Mouse (Mus musculus) brain, embryonic 18.5 days (tissue): ENCODE data around the gene Raet1e.
"Not testable (repeated sequence)": the region's sequence is repeated elsewhere in the genome, so short reads cannot be mapped to it uniquely, and the experiment has no call there.

Source experiments
- DNase-seq: peaks from one replicate; pipeline ENCODE4 v3.0.0-alpha.2; 2012; ENCODE audit warnings: low read depth, low spot score

The Raet1e gene

GRCm38 (mm10) chr10:22273684-22274305, 115.4 kb downstream of the Raet1e start:
- DNase-seq, result no peak

- DNase-seq, result no peak
These were observed 116.2 kb downstream of the Raet1e start for GRCm38 (mm10) chr10:22274445-22275057.

GRCm38 (mm10) chr10:22278468-22278867, 120.1 kb downstream of the Raet1e start:
- not testable (repeated sequence) for DNase-seq

GRCm38 (mm10) chr10:22282816-22283215, 124.4 kb downstream of the Raet1e start:
- DNase-seq, result no peak

- DNase-seq, result no peak
These were observed 137.3 kb downstream of the Raet1e start for GRCm38 (mm10) chr10:22295676-22296075.

GRCm38 (mm10) chr10:22297033-22297762, 138.8 kb downstream of the Raet1e start:
- DNase-seq, result no peak

GRCm38 (mm10) chr10:22297766-22298461, 139.5 kb downstream of the Raet1e start:
- DNase-seq, result no peak

- DNase-seq, result no peak
These were observed 141.0 kb downstream of the Raet1e start for GRCm38 (mm10) chr10:22299324-22299723.

- DNase-seq, result no peak
These were observed 143.3 kb downstream of the Raet1e start for GRCm38 (mm10) chr10:22301641-22302040.

GRCm38 (mm10) chr10:22302344-22303057, 144.1 kb downstream of the Raet1e start:
- no peak for DNase-seq

- DNase-seq, result no peak
These were observed 145.4 kb downstream of the Raet1e start for GRCm38 (mm10) chr10:22303736-22304135.

GRCm38 (mm10) chr10:22305801-22306200, 147.4 kb downstream of the Raet1e start:
- no peak for DNase-seq

- no peak for DNase-seq
These were observed 148.1 kb downstream of the Raet1e start for GRCm38 (mm10) chr10:22306452-22306851.

GRCm38 (mm10) chr10:22308221-22308620, 149.9 kb downstream of the Raet1e start:
- no peak for DNase-seq

- no peak for DNase-seq
These were observed 164.5 kb downstream of the Raet1e start for GRCm38 (mm10) chr10:22322858-22323257.

GRCm38 (mm10) chr10:22345721-22346120, 187.4 kb downstream of the Raet1e start:
- DNase-seq, result not testable (repeated sequence)

- not testable (repeated sequence) for DNase-seq
These were observed 195.3 kb downstream of the Raet1e start for GRCm38 (mm10) chr10:22353548-22354195.

- DNase-seq, result not testable (repeated sequence)
These were observed 195.8 kb downstream of the Raet1e start for GRCm38 (mm10) chr10:22354196-22354574.

- DNase-seq, result not testable (repeated sequence)
These were observed 199.0 kb downstream of the Raet1e start for GRCm38 (mm10) chr10:22357373-22357772.

GRCm38 (mm10) chr10:22360252-22360651, 201.9 kb downstream of the Raet1e start, which contains the start of gene Raet1d:
Gene Raet1d (plus strand): TSS chr10:22360552.
- DNase-seq, result not testable (repeated sequence)

- DNase-seq, result not testable (repeated sequence)
These were observed 202.6 kb downstream of the Raet1e start for GRCm38 (mm10) chr10:22360957-22361356.
